Mouse (Mus musculus) v-Abl transformed pro-B cells (cell line): ENCODE results near the gene Sik1.

Experiments used
- in situ Hi-C, 2 experiments: fragments of 400-800 bp; cut with MboI; formaldehyde crosslinking; loops; one replicate each; pipeline ENCODE4 v1.15.1; 2025; ENCODE audit not compliant: unreplicated experiment in 2 of 2

Gene Sik1

GRCm38 (mm10) chr17:31876775-31877174 is 21.2 kb upstream of the Sik1 start:
- in situ Hi-C loops = no loop called here

GRCm38 (mm10) chr17:31875326-31875930 is 19.8 kb upstream of the Sik1 start:
- in situ Hi-C loops = no loop called here

- in situ Hi-C loops = no loop called here
Measured at GRCm38 (mm10) chr17:31874691-31875090, 19.1 kb upstream of the Sik1 start.

- in situ Hi-C loops = no loop called here
Measured at GRCm38 (mm10) chr17:31873973-31874372, 18.4 kb upstream of the Sik1 start.

DNA sequence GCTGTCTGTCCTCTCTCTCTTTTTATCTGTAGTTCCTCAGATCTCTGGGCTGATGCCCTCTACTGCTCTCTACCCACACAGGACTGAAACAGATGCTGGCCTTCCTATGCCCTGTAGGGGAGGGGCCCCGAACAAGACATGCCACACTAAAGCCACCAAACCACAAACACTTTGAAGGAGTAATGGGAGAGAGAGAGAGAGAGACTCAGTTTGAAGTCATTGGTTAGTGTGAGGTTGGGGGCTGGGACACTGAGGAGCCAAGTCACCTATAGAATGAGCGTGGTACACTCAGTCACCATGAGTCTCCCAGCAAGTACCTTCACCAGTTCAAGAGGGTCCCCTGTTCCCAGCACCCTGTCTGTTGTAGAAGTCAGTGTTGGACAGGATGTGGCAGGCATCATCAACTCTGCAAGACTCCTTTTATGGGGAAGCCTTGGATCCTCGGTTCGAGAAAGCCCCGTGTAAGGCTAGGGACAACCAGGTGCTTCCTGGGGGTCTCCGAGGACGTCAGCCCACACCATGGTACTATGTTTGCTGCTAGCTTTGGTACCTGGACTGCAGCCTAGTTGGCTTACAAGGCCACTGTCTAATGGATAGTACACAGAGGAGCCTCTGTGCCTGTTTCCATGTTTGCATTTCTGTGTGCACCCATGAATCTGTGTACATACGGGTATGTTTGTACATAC is 17.7 kb upstream of the Sik1 start:
- in situ Hi-C loops = no loop called here

GRCm38 (mm10) chr17:31872826-31873165 is 17.2 kb upstream of the Sik1 start:
- in situ Hi-C loops = no loop called here

- in situ Hi-C loops = no loop called here
Measured at GRCm38 (mm10) chr17:31871968-31872825, 16.6 kb upstream of the Sik1 start.

DNA sequence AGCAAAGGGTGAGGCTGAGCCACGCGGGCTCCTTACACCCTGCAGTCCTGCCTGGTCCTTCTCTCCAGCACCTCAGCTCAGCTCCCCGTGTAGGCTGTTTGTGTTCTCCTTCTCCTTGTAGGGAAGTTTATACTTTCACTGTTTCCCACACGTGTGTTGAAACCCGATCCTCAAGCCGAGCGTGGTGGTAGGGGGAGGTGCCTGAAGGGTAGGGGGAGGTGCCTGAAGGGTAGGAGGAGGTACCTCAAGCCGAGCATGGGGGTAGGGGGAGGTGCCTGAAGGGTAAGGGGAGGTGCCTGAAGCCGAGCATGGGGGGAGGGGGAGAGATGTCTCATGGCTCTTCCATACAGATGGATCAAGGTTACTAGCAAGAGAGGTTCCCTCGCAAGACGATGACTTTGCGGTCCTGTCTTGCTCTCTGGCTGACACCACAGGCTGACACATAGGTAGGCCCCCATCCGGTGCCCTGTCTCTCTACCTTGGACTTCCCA is 15.4 kb upstream of the Sik1 start:
- in situ Hi-C loops = no loop called here

DNA sequence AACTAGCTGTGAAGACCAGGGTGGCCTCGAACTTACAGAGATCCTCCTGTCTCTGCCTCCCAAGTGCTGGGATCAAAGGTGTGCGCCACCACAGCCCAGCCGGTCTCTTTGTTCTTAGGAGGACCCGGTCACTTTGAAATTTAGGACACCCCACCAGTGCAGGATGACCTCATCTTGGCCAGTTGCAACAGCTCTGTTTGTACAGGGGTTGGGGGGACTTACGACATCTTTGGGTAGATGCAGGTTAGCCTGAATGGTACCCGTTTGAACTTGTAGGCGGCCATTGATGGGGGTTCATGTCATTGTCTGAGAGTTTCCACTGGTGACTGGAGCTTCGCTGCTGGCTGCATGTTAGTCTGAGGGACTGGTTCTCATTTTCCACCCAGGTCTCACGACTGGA is 14.8 kb upstream of the Sik1 start:
- in situ Hi-C loops = no loop called here

- in situ Hi-C loops = loop anchor here in 1 of 2 experiments (5.0 kb wide), 1 partner anchor 154 kb away; no protein-coding TSS in a partner anchor
Measured at GRCm38 (mm10) chr17:31868076-31868475, 12.5 kb upstream of the Sik1 start.

DNA sequence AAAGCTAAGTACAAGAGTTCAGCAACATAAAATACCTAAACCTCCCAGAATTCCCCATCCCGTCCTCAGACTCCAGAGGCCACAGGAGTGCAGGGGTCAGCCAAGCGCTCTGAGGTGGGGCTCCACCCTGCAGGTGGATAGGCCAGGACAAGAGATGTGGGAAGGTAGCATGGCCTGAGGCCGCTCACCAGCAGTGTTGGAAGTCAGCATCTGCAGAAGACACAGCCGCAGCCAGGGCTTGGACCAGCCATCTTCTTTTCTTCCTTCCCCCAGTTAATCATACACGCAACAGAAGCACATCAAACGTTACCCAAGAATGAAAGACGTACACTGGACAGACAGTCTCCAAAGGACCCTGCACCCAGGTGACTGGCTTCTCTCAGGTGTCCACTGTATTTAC is 11.5 kb upstream of the Sik1 start:
- in situ Hi-C loops = loop anchor here in 1 of 2 experiments (5.0 kb wide), 1 partner anchor 155 kb away; no protein-coding TSS in a partner anchor

DNA sequence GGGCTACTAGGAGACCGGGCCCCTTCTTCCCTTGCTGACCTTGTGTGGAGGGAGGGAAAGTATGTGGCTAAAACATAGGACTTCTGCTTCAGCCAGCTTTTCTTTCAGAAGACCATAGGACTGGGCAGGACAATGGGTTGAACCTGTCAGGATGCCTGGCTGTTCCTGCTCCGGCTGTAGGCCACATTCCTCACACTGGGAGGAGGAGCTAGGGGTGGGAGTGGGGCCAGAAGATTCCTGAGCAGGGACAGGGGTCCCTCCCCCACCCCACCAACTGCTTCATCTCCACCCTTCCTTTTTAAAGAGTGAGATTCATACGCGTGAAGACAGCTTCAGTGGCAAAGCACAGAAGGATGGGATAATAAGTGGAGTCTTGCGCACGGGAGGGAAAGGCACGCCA is 10.0 kb upstream of the Sik1 start:
- in situ Hi-C loops = loop anchor here in 1 of 2 experiments (5.0 kb wide), 1 partner anchor 157 kb away; no protein-coding TSS in a partner anchor

DNA sequence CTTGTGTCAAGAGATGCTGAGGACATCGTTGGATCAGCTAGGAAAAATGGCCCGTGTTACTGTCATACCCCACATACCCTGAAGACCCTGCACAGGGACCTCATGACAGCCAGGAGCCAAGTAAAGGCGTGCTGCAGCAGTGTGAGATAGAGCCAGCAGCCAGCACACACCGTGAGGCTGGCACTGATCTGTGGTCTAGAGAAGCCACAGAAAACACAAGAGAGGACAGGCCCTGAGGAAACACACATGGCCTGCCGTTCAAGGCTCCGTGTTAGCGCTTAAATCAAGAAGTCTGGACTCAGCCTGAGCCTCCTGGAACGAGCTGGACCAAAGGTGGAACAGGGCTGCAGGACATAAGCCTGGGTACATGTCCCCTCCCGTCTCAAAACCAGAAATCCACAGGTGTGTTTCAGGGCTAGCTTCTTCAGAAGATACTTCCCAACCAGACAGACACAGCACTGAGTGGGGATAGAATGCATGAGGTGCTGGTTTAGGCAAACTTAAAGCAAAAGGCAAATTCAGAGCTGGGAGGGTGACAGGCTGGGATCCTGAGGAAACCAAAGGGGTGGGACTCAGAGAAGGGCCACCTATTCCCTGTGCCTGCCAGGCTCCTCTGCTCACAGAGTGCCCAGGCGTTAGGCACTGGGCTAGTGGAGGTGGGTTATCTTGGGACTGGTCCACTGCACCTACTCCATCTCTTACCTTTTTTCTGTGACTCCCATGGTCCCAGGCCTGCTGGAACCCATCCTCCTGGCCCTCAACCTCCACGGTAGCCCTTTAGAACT is 9.3 kb upstream of the Sik1 start:
- in situ Hi-C loops = loop anchor here in 1 of 2 experiments (5.0 kb wide), 1 partner anchor 157 kb away; no protein-coding TSS in a partner anchor

- in situ Hi-C loops = no loop called here
Measured at GRCm38 (mm10) chr17:31863151-31863815, 7.7 kb upstream of the Sik1 start.

- in situ Hi-C loops = no loop called here
Measured at GRCm38 (mm10) chr17:31862136-31862535, 6.5 kb upstream of the Sik1 start.

- in situ Hi-C loops = no loop called here
Measured at GRCm38 (mm10) chr17:31861661-31862060, 6.1 kb upstream of the Sik1 start.

DNA sequence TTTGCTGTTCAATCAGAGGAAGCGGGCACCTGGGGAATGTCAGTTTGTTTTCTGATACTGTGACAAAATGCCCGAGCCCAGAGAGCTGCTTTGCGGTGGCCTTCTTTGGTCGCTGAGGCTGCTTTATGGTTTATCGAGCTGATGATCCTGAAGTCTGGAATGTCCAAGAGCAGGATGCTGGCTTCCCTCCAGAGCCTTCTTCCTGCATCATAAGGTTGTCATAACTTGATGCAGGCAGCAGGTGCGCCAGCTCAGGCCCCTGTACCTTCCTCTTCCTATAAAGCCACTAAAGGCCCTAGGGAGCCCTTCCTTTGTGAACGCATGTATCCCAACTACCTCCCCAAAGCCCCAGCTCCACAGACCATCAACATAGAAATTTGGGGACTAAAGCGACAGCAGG is 5.3 kb upstream of the Sik1 start:
- in situ Hi-C loops = no loop called here

DNA sequence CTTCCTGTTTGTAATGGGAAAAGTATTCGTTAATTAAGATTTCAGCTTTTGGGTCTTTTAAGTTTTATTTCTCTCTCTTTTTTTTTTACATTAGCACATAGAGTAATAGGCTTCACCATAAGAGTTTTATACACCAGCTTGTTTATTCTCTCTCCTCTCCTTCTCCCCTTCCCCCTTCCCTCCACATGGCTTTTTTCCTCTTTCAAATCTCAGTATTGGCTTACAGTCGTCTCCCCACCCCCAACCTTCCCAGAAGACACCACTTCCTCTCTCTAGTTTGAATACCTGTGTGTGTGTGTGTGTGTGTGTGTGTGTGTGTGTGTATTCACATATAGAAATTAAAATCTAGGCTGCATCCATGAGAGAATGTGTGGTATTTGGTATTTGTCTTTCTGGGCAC is 3.8 kb upstream of the Sik1 start:
- in situ Hi-C loops = loop anchor here (5.0 kb wide), 4 partner anchors 112 to 168 kb away; no protein-coding TSS in a partner anchor

DNA sequence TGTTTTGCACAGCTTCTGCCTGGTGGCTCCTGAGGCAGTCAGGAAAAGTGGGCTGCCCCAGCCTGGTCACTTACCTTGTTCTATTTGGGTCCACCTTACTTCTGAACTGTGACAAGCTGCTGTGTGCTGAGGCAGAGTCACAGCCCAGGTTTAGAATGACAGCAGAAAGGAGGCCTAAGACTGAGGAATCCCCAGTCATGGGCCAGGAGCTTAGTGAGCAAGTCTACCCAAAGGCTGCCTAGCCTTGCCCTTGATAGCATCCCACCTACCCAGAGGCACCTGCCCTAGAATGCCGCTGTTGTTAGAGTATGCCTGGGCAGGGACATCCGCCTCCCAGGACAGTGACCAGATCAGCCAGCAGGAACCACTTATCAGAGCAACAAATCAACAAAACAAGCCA is 3.2 kb upstream of the Sik1 start:
- in situ Hi-C loops = loop anchor here (5.0 kb wide), 4 partner anchors 111 to 169 kb away; no protein-coding TSS in a partner anchor
